Mouse (Mus musculus) cortical plate, adult 2 months (tissue): ENCODE data around the gene Ncoa3. TPM values are rescaled to one million over a fixed set of nuclear protein-coding genes. Genes with fewer than 3 reads are reported as not detected.

Source experiments
- H3K27ac ChIP-seq: fragments of 200-500 bp; 2 replicates; pipeline ENCODE4 v1.5.1; 2012; ENCODE audit warnings: low read length, control low read depth, inconsistent platforms; ENCODE audit not compliant: insufficient read depth
- H3K4me1 ChIP-seq: fragments of 200-500 bp; 2 replicates; pipeline ENCODE4 v1.6.1; 2011; ENCODE audit warnings: low read length; ENCODE audit not compliant: control insufficient read depth, insufficient read depth
- H3K4me3 ChIP-seq: fragments of 200-500 bp; 2 replicates; pipeline ENCODE4 v1.5.1; 2011; ENCODE audit warnings: mild to moderate bottlenecking, low read length, control low read depth; ENCODE audit not compliant: insufficient read depth
- CTCF ChIP-seq: fragments of 200-500 bp; IDR thresholded peaks from 2 replicates; pipeline ENCODE4 v1.5.1; 2011; ENCODE audit warnings: mild to moderate bottlenecking, control low read depth, low read length; ENCODE audit not compliant: insufficient read depth; ENCODE audit errors: extremely low read depth
- POLR2A ChIP-seq: fragments of 200-500 bp; IDR thresholded peaks from 2 replicates; pipeline ENCODE4 v1.6.1; 2011; ENCODE audit warnings: mild to moderate bottlenecking, low read length, control low read depth; ENCODE audit not compliant: insufficient read depth; ENCODE audit errors: extremely low read depth
- polyA plus RNA-seq: library from polyadenylated mRNA; depleted of rRNA; stranded (reverse); fragments of >200 nt; gene quantifications from 2 replicates; pipeline ENCODE4 v1.2.3, GENCODE M21; 2012; rRNA removed

Ncoa3 gene
- polyA plus RNA-seq, 1 experiment = 32.8 TPM

DNA sequence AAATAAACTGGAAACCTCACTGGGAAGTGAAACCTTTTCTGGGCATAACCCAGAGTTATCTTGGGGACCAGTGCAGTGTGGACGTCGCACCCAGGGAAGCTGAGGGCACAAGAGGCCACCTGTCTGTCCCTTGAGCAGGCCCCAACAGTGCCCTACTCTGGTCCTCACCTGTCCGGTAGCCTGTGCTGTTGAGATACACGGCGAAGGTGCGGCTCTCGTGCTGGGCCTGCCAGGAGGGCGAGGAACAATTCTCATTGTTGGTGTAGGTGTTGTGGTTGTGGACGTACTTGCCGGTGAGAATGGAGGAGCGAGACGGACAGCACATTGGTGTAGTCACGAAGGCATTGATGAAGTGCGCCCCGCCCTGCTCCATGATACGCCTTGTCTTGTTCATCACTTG is 124.3 kb downstream of the Ncoa3 start:
- H3K4me1 ChIP-seq = no peaks in the 10 kb centered on the region
- TF ChIP-seq POLR2A (no peak), CTCF (no peak)
- no peak overlapping the region for H3K4me3 ChIP-seq
- no peak overlapping the region for H3K27ac ChIP-seq

DNA sequence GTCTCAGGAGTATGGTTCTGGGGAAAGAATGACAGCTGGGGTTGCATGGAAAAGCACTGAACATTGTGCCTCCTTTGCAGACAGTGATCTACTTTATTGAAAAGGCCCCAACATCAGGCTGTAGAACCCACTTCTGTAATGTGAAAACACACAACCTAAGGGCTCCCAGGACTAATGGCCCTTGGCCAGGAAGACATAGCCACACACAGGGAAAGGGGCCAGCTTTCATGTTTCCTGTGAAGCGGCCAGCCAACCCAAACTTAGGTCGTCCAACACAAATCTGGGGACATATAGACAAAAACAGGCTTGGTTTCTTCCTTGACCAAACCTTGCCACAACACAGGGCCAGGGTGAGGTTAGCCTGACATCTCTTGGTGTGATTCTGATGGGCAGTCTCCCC is 127.6 kb downstream of the Ncoa3 start:
- no peaks in the 10 kb centered on the region for H3K4me1 ChIP-seq
- no peak overlapping the region for H3K4me3 ChIP-seq
- TF ChIP-seq CTCF (no peak), POLR2A (no peak)
- H3K27ac ChIP-seq = no peak overlapping the region

DNA sequence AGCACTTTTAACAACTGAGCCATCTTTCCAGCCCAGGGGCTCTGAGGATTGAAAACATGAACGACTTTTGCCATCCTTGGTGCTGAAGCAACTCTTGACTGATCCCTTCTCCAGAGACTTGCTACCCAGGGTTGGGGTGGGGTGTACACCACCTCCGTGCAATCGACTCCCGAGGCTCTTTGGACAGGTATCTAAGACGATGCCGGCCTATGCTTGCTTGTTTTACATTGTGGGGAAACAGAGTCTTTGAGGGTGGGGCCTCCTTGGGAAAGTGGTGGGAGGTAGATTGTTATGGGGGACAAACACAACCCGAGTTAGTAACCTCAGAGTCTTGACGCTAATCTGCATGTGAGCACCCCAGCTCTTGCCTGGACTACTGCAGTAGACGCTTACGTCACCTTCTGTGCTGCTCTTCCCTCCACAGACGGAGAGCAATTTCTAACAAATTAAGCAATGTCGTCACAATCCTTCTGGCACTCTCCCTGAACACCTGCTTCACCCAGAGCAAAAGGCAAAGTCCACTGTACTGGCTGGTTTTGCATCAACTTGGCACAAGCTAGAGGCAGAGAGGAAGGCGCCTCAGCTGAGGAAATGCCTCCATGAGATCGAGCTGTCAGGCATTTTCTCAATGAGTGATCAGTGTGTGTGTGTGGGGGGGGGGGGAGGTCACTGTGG is 129.4 kb downstream of the Ncoa3 start:
- Histone ChIP-seq H3K4me3 (no peak overlapping the region), H3K27ac (no peak overlapping the region), H3K4me1 (no peaks in the 10 kb centered on the region)
- TF ChIP-seq POLR2A (no peak), CTCF (no peak)

DNA sequence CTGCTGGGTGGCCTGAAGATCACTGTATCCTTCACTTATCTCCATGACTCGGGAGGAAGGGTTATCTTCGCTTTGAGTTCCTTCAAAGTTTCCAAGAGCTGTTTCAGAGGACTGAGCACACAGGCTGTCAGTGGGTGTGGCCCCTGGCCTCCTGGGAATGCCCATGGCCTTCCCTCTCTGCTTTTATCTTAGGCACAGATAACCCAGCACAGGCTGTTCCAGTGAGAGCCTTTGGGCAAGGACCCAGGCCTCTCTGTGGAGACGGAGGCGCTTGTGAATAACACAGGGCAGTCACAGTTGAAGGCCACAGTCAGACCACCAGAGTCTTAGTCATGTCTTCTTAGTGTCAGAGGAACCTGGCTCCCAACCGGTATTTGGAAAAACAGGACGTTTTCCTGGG is 130.3 kb downstream of the Ncoa3 start:
- H3K4me3 ChIP-seq = no peak overlapping the region
- H3K4me1 ChIP-seq = no peaks in the 10 kb centered on the region
- no peak for TF ChIP-seq CTCF
- TF ChIP-seq POLR2A = no peak
- H3K27ac ChIP-seq = no peak overlapping the region

Other genes with a start within 250 kb of the Ncoa3 start
- 90.5 and 106 TPM in 2 replicates for gene Zmynd8, start 93.6 kb upstream of the Ncoa3 start, polyA plus RNA-seq
- 69.5 and 75.0 TPM in 2 replicates for gene Sulf2, start 163.0 kb downstream of the Ncoa3 start, polyA plus RNA-seq